9 mouse cellular contexts compared by ENCODE assay signal in the genomic region with DNA sequence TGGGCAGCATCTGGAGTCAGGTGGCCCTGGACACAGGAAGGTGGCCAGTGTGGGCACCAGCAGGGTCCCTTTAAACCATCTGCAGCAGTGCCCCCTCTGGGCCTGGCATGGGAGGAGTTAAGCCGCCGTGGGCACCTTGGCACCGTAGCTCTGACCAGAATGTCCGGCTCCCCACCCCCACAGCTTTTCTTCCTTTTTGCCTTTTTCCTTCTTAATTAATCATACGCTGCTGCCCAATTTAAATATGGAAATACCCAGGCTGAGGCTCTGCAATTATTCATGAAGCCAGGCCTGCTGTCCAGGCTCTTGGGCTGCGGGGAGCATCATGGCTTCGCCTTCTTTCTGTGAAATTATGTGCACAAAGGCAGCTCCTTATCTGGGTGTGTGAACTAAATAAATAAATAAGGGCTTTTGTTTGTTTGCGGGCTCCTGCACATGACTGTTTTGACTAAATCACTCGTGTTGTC.
DNase-seq lines count a peak whose midpoint lies in the region; ATAC-seq and TF ChIP-seq lines count a peak whose summit lies in the region.
"Had no signal": no experiment of that assay in that cellular context is flagged by ENCODE, and none has a peak within 500 bp of the region (broad histone marks: within the 10 kb centered on the region; RNA-seq: fewer than 3 reads in every experiment).

No protein-coding gene starts in this region.

- no peaks in the 10 kb centered on the region for H3K9me3 ChIP-seq in midbrain, embryonic 12.5 days
- H3K9me3 ChIP-seq in midbrain, embryonic 10.5 days (replicated peaks) = no peaks in the 10 kb centered on the region
- H3K9me3 ChIP-seq in forebrain, embryonic 15.5 days = no peaks in the 10 kb centered on the region
- H3K9me3 ChIP-seq in stomach, postnatal 0 days (ENCODE audit: control insufficient read depth, low read length) = no peaks in the 10 kb centered on the region
- H3K9me3 ChIP-seq: liver, embryonic 15.5 days had no signal

- H3K27me3 ChIP-seq in midbrain, embryonic 12.5 days = peaks cover 98% of the 10 kb centered on the region
- H3K27me3 ChIP-seq in midbrain, embryonic 10.5 days (ENCODE audit: low read depth, poor library complexity, severe bottlenecking) = peaks cover 100% of the 10 kb centered on the region
- no peaks in the 10 kb centered on the region for H3K27me3 ChIP-seq in forebrain, embryonic 15.5 days
- H3K27me3 ChIP-seq in stomach, postnatal 0 days (ENCODE audit: control insufficient read depth, insufficient read depth, low read length) = no peaks in the 10 kb centered on the region

- 60% methylated on average over 9 of the region's 9 CpGs for WGBS in midbrain, embryonic 12.5 days
- 86% methylated on average over 9 of the region's 9 CpGs for WGBS in midbrain, embryonic 10.5 days
- 12% methylated on average over 9 of the region's 9 CpGs for WGBS in forebrain, embryonic 15.5 days
- 29% methylated on average over 9 of the region's 9 CpGs for WGBS in stomach, postnatal 0 days

- H3K4me3 ChIP-seq in midbrain, embryonic 12.5 days = no peak overlapping the region
- no peak overlapping the region for H3K4me3 ChIP-seq in midbrain, embryonic 10.5 days
- H3K4me3 ChIP-seq in forebrain, embryonic 15.5 days = peak overlapping the region; percentile 45
- H3K4me3 ChIP-seq in stomach, postnatal 0 days (ENCODE audit: low read depth, low read length) = peak overlapping the region; percentile 50

- H3K9ac ChIP-seq in midbrain, embryonic 12.5 days (replicated peaks) = peak overlapping the region; percentile 37; the same call in 1 of the 2 replicates
- peak overlapping the region; percentile 79 for H3K9ac ChIP-seq in forebrain, embryonic 15.5 days (replicated peaks)
- H3K9ac ChIP-seq in stomach, postnatal 0 days (ENCODE audit: low read length) = peak overlapping the region; percentile 95
- H3K9ac ChIP-seq: liver, embryonic 15.5 days had no signal

- no peak for TF ChIP-seq EP300 in stomach, postnatal 0 days (optimal IDR thresholded peaks at IDR 0.05)

- H3K4me2 ChIP-seq in midbrain, embryonic 12.5 days (replicated peaks) = peak overlapping the region; percentile 34
- H3K4me2 ChIP-seq in forebrain, embryonic 15.5 days (replicated peaks) = peak overlapping the region; percentile 82
- peak overlapping the region; percentile 88 for H3K4me2 ChIP-seq in stomach, postnatal 0 days (replicated peaks; ENCODE audit: low read depth)

- H3K27ac ChIP-seq in midbrain, embryonic 12.5 days (replicated peaks) = peak overlapping the region; percentile 84
- no peak overlapping the region for H3K27ac ChIP-seq in midbrain, embryonic 10.5 days (replicated peaks)
- peak overlapping the region; percentile 100 for H3K27ac ChIP-seq in forebrain, embryonic 15.5 days (replicated peaks)
- H3K27ac ChIP-seq in stomach, postnatal 0 days (replicated peaks) = peak overlapping the region; percentile 100

- intact Hi-C loops in left cerebral cortex, postnatal 4 days (cut with DNase I) = no loop called here

- peak; percentile 61 for DNase-seq in adrenal gland, postnatal 10 days
- DNase-seq in adrenal gland, postnatal 4 days (ENCODE audit: low spot score in 2 of 2) = no peak
- no peak for DNase-seq in midbrain, embryonic 10.5 days (ENCODE audit: low spot score)
- peak; percentile 92 for DNase-seq in left cerebral cortex, postnatal 4 days
- DNase-seq in stomach, postnatal 0 days (ENCODE audit: low spot score) = no peak
- DNase-seq in ovary, postnatal 36 days (ENCODE audit: low spot score) = no peak

- 0 out of 2 replicates have a peak, but pooled peaks have one; percentile 3 for TF ChIP-seq CTCF in stomach, postnatal 0 days (IDR thresholded peaks at IDR 0.05; ENCODE audit: low read depth)

- peaks cover 33% of the 10 kb centered on the region for H3K4me1 ChIP-seq in midbrain, embryonic 12.5 days
- peaks cover 8% of the 10 kb centered on the region for H3K4me1 ChIP-seq in midbrain, embryonic 10.5 days
- peaks cover 68% of the 10 kb centered on the region for H3K4me1 ChIP-seq in forebrain, embryonic 15.5 days
- H3K4me1 ChIP-seq in stomach, postnatal 0 days (replicated peaks; ENCODE audit: control insufficient read depth, insufficient read depth) = peaks cover 6% of the 10 kb centered on the region; the same call in 1 of the 2 replicates
- H3K4me1 ChIP-seq: liver, embryonic 15.5 days had no signal

- peak; percentile 59; the same call in 1 of the 2 replicates for ATAC-seq in midbrain, embryonic 12.5 days (ENCODE audit: low FRiP score, low read depth)
- peak; percentile 74 for ATAC-seq in forebrain, embryonic 15.5 days (replicated peaks)
- peak; percentile 14 for ATAC-seq in stomach, postnatal 0 days (ENCODE audit: low FRiP score, low TSS enrichment)

- no peaks in the 10 kb centered on the region for H3K36me3 ChIP-seq in midbrain, embryonic 12.5 days
- H3K36me3 ChIP-seq in midbrain, embryonic 10.5 days = no peaks in the 10 kb centered on the region
- H3K36me3 ChIP-seq in forebrain, embryonic 15.5 days = no peaks in the 10 kb centered on the region
- H3K36me3 ChIP-seq in stomach, postnatal 0 days (ENCODE audit: control insufficient read depth, insufficient read depth, low read length) = no peaks in the 10 kb centered on the region
- H3K36me3 ChIP-seq: liver, embryonic 15.5 days had no signal

Comparison
In these comparisons a context has a peak if more than half of its experiments do, and no peak if none do; other contexts are left out.
1. DNase-seq: peak in adrenal gland, postnatal 10 days (single experiment) and left cerebral cortex, postnatal 4 days (single experiment); none in adrenal gland, postnatal 4 days (0 of 2), midbrain, embryonic 10.5 days (single experiment), stomach, postnatal 0 days (single experiment) and ovary, postnatal 36 days (single experiment).
2. ATAC-seq: peak in every context shown above with its lines; median percentile 74 in forebrain, embryonic 15.5 days; 59 in midbrain, embryonic 12.5 days; 14 in stomach, postnatal 0 days.
3. H3K4me2 ChIP-seq: peak in every context shown above with its lines; median percentile 88 in stomach, postnatal 0 days; 82 in forebrain, embryonic 15.5 days; 34 in midbrain, embryonic 12.5 days.
4. H3K4me3 ChIP-seq: peak in forebrain, embryonic 15.5 days (single experiment) and stomach, postnatal 0 days (single experiment); none in midbrain, embryonic 12.5 days (single experiment) and midbrain, embryonic 10.5 days (single experiment).
5. H3K9ac ChIP-seq: peak in every context shown above with its lines; median percentile 95 in stomach, postnatal 0 days; 79 in forebrain, embryonic 15.5 days; 37 in midbrain, embryonic 12.5 days.